Mouse (Mus musculus) spleen, postnatal 10 days (tissue): ENCODE data around the gene Stat4.

Experiments used
- DNase-seq, 2 experiments: peaks; one replicate each; pipeline ENCODE4 v3.0.0; 2021 to 2022; ENCODE audit warnings: low spot score in 2 of 2

Stat4 gene

DNA sequence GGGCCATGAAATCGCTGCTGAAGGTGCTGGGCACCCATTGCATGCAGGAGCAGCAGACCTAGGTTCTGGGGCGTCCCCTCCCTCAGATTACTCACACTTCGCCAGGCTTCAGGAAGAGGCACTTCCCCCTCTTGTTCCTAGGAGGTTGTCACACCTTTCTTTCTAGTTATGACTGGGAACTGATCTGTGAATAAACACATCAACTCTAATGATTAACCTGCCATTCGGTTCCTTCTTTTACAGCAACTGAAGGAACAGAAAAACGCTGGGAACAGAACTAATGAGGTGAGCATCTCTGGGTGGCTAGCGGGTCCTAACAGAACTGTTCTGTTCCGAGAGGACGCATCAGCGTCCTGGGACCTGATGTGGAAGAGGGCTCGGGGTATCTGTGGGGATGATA is 158.0 kb downstream of the Stat4 start:
- DNase-seq: no peak

DNA sequence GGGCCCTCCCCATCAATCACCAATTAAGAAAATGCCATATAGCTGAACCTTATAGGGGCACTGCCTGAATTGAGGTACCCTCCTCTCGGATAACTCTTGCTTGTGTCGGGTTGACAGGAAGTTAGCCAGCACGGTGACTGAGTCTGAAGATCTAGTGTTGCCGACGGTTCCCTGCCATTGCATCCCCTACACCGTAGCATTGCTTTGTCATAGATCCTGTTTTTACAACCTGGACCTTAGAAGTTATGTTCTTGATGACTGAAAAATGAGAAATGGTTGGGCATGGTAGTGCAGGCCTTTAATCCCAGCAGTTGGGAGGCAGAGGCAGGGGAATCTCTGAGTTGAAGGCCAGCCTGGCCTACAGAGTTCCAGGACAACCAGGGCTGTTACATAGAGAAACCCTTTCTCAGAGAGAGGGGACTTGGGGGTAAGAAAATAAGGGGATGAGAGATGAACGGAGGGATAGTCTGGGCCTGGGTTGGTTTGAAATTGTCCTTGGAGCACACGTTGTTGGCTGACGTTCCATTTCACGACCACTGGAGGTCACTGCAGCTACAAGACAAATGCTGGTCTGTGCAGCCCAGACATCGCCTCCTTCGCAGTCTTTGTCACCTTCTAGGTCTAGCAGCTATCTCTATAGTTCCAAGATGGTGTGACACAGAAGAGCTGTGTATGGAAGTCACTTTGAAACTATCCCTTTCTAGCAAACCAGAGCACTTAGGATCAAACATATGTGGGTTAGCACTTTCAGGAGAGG is 159.4 kb downstream of the Stat4 start:
- DNase-seq: peak in 1 of 2 experiments; percentile 65

- DNase-seq: no peak
These were observed 160.5 kb downstream of the Stat4 start for GRCm38 (mm10) chr1:52147431-52147830.

DNA sequence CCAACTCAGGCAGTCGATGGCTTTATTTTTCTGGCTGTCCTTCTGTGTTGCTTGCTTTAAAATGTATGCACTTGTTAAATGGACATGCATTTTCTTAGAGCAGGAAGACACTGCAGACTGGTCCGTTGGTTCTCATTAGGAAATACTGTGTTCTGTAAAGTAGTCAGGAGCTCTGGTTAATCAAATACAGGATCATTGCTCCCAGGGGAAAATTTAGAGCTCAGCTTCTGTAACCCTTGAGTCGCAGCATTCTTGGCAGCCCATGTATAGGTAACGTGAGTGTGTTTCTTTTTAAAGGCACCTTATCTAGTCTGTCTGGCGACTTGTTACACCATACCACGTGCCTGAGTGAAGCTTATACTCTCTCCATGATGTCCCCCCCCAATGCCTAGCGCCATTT is 161.2 kb downstream of the Stat4 start:
- no peak for DNase-seq

DNA sequence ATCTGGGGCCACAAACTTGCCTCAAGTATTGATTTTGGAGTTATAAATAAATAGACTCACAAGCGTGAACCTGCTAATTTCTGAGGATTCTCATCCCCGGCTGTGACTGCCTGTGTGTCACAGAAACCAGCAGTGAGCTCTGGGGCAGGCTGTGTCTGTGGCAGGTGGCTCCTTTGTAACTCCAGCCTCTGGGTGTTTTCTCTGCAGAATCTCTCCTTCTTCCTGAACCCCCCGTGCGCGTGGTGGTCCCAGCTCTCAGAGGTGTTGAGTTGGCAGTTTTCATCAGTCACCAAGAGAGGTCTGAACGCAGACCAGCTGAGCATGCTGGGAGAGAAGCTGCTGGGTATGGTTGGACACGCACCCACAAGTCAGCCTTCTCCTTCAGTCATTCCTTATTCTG is 161.7 kb downstream of the Stat4 start:
- DNase-seq: no peak

DNA sequence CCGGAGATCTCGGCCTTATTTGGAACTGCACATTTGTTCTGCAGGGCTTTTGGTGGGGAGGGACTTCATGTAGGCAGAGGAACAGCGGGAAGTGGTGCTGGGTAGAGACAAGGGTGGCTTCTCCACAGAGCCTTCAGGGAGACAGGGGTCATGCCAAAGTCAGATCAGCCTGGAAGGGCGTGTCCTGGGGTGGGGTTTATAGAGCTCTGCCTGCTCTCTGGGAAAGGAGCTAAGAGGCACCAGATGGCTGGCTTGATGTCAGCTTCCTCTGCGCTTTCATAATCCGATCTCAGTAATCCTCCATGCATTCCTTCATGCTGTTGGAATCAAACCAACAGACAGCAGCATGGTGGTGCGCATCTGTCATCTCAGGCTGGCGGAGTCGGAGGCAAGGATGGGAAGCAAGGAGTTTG is 163.0 kb downstream of the Stat4 start:
- DNase-seq: peak in 1 of 2 experiments; percentile 53

- peak; percentile 15 to 28 for DNase-seq
These were observed 163.7 kb downstream of the Stat4 start for GRCm38 (mm10) chr1:52150676-52151075.

DNA sequence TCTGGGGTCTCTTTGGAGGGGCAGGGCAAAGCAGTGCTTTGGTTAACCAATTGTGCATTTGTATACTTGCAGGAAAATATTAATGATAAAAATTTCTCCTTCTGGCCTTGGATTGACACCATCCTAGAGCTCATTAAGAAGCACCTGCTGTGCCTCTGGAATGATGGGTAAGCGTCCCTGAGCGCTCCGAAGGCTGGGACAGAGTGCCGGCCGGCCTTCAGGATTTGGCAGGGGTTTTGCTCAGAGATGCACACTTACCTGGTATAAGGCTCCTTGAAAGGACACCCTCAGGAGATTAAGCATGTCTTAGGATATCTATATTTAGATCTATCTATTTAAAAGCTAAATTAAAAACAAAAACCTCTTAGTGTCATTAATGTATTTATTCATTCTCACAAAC is 164.2 kb downstream of the Stat4 start:
- no peak for DNase-seq

DNA sequence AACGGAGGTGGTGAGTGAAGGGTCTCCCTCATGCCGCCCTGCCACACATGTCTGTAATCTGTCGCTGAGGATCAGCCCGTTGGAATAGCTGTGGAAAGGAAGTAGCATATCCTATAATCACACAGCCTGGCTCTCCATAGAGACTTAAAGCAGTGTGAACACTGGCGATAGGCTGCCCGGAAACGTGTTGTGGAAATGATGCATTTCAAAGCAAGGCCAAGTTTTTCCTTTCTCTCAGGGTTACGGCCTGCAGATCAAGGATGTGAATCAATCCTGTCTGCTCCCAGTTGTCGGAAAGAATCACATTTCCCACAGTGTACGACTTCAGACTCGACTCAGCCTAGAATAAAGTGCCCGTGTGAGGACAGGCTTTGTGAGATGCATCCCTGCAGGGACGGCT is 165.4 kb downstream of the Stat4 start:
- no peak for DNase-seq

GRCm38 (mm10) chr1:52152936-52153335 is 166.0 kb downstream of the Stat4 start:
- no peak for DNase-seq

GRCm38 (mm10) chr1:52154890-52155289 is 167.9 kb downstream of the Stat4 start:
- no peak for DNase-seq

DNA sequence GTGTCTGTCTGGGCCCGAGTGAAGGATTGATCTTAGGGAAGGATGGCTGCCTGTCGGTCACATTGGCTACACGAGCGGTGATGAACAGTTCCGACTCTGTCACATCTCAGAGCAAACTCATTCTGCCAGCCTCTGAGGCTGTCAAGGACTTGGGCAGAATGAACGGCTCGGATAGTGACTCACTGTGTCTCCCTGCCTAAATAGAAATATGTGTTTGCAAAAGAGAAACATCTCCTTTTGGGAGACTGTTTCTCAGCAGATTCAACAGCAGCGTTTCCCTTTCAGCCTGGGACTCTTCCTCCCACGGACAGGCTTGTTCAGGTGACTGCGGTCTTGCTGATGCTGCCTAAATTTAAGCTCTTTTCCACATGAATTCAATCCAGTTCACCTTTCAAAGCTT is 169.4 kb downstream of the Stat4 start:
- DNase-seq: no peak
